Mouse (Mus musculus) v-Abl transformed pro-B cells (cell line): ENCODE results near the gene Xpc.

Experiments
- in situ Hi-C, 2 experiments: fragments of 400-800 bp; cut with MboI; formaldehyde crosslinking; loops; one replicate each; pipeline ENCODE4 v1.15.1; 2025; ENCODE audit not compliant: unreplicated experiment in 2 of 2

The Xpc gene

GRCm38 (mm10) chr6:91476541-91476940, 39.1 kb downstream of the Xpc start:
- in situ Hi-C loops = no loop called here

GRCm38 (mm10) chr6:91474441-91475190, 41.1 kb downstream of the Xpc start:
- in situ Hi-C loops = loop anchor here in 1 of 2 experiments (5.0 kb wide), 1 partner anchor 43 kb away; the partner anchor contains the start of genes Lsm3 and Xpc

- in situ Hi-C loops = loop anchor here in 1 of 2 experiments (5.0 kb wide), 1 partner anchor 43 kb away; the partner anchor contains the start of genes Lsm3 and Xpc
Observed at GRCm38 (mm10) chr6:91473805-91474440, 41.8 kb downstream of the Xpc start.

- in situ Hi-C loops = loop anchor here in 1 of 2 experiments (5.0 kb wide), 1 partner anchor 44 kb away; the partner anchor contains the start of genes Lsm3 and Xpc
Observed at GRCm38 (mm10) chr6:91472868-91473804, 42.6 kb downstream of the Xpc start, which contains the start of the genes Chchd4 and Tmem43. Chchd4 (minus strand) TSS chr6:91473546. Tmem43 (plus strand) TSS chr6:91473703.

GRCm38 (mm10) chr6:91472319-91472718, 43.4 kb downstream of the Xpc start:
- in situ Hi-C loops = loop anchor here in 1 of 2 experiments (5.0 kb wide), 1 partner anchor 45 kb away; the partner anchor contains the start of genes Lsm3 and Xpc

GRCm38 (mm10) chr6:91471427-91471826, 44.3 kb downstream of the Xpc start:
- in situ Hi-C loops = loop anchor here in 1 of 2 experiments (5.0 kb wide), 1 partner anchor 46 kb away; the partner anchor contains the start of genes Lsm3 and Xpc

GRCm38 (mm10) chr6:91470712-91471111, 45.0 kb downstream of the Xpc start:
- in situ Hi-C loops = loop anchor here in 1 of 2 experiments (5.0 kb wide), 1 partner anchor 47 kb away; the partner anchor contains the start of genes Lsm3 and Xpc

- in situ Hi-C loops = no loop called here
Observed at GRCm38 (mm10) chr6:91467106-91467505, 48.6 kb downstream of the Xpc start.

- in situ Hi-C loops = no loop called here
Observed at GRCm38 (mm10) chr6:91465756-91466155, 49.9 kb downstream of the Xpc start.

- in situ Hi-C loops = no loop called here
Observed at GRCm38 (mm10) chr6:91459471-91459870, 56.2 kb downstream of the Xpc start.

GRCm38 (mm10) chr6:91454546-91454945, 61.1 kb downstream of the Xpc start:
- in situ Hi-C loops = no loop called here

GRCm38 (mm10) chr6:91452056-91452455, 63.6 kb downstream of the Xpc start:
- in situ Hi-C loops = no loop called here

- in situ Hi-C loops = no loop called here
Observed at GRCm38 (mm10) chr6:91449472-91450225, 66.0 kb downstream of the Xpc start.

- in situ Hi-C loops = no loop called here
Observed at GRCm38 (mm10) chr6:91445316-91445715, 70.4 kb downstream of the Xpc start.

GRCm38 (mm10) chr6:91441145-91441662, 74.5 kb downstream of the Xpc start:
- in situ Hi-C loops = no loop called here

GRCm38 (mm10) chr6:91440474-91441144, 75.1 kb downstream of the Xpc start:
- in situ Hi-C loops = no loop called here
